Mouse (Mus musculus) bone marrow macrophage, adult 2 months (primary cell): ENCODE data around the gene Mphosph6.

Experiments used
- CTCF ChIP-seq: IDR thresholded peaks from 2 replicates; pipeline ENCODE4 v1.5.1; 2012; ENCODE audit warnings: low read depth, mild to moderate bottlenecking, low read length, moderate library complexity
- POLR2A ChIP-seq: IDR thresholded peaks from 2 replicates; pipeline ENCODE4 v1.6.1; 2012; ENCODE audit warnings: mild to moderate bottlenecking, low read depth, low read length, borderline replicate concordance

GRCm38 (mm10) chr8:117779344-117779743, 22.4 kb downstream of the Mphosph6 start:
- TF ChIP-seq POLR2A = no peak
- TF ChIP-seq CTCF = no peak
